Mouse (Mus musculus) retina, postnatal 7 days (tissue): ENCODE data around the gene Zfp606.

Source experiments
- DNase-seq: peaks from one replicate; pipeline ENCODE4 v3.0.0-alpha.2; 2012; ENCODE audit warnings: low read depth, low spot score

The Zfp606 gene

DNA sequence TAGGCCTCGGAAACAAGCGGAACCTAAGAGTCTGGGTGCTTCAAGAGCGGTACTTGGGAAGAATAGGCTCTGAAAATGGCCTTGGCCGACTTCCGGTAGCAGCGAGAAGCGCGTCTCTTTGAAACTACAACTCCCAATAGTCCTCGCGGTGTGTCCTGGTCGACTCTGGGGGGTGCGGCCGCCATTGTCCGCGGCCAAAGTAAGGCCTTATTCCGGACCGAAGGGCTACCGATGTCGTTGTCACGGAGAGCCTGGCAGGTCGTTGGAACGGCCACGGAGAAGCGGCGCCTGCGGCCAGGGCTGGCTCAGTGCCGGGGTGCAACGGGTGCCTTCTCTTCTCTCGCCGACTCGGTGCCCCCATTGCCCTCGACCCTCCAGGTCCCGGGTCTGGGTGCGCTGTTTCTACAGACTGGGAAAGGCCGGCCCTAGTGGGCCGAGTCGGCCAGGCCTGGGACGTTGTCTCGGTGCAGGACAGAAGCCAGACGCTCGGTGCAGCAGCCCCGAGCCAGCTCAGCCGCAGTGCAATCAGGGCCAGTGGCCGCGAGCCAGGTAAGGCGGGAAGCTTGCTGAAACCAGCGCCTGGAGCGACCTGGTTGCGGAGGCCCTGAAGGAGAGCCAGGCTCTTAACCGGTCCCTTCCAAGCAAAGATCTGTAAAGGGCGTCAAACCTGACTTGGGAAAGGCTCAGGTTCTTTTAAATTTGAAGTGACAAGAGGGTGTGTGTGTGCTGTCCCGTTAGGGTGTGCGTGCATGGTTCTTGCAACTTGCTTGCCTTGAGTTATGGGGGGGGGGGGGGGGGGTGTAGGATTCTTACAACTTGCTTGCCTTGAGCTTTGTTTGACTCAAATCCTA is at the start of gene Zfp606:
Zfp606 (plus strand) TSS at position 136 of the 851 bp plus-strand sequence.
- peak; percentile 88 for DNase-seq

DNA sequence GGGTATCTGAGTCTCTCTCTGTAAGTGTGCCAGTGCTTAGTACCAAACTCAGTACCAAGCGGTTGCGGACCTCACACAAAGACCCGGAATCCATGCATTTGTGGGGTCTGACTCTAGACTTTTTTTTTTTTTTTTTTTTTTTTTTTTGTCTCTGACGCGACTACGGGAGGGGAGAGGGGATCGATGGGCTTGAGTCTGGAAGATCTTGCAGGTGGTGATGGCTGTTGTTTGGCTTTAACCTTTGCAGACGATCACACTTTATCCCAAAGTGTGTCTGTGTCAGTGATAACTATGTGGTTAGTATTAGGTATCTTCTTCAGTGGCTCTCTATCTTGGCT is 885 bp downstream of the Zfp606 start:
- DNase-seq, result no peak

DNA sequence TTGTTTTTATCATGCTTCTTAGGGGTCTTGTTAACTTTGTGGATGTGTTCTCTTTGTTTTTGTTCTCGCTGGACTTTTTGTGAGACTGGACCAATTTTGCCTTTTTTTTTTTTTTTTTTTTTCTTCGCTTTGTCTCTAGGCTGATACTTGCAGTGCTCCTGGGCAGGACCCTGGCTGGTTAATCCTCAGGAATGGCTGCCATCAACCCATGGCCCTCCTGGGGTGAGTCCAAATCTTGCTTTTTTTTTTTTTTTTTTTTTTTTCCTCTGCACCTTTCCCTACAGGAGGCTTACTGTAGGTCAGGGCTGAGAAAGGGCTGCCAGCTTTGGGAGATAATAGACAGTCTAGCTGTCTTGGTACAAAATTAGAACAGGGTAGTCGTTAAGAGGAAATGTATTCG is 1.4 kb downstream of the Zfp606 start:
- DNase-seq, result no peak

DNA sequence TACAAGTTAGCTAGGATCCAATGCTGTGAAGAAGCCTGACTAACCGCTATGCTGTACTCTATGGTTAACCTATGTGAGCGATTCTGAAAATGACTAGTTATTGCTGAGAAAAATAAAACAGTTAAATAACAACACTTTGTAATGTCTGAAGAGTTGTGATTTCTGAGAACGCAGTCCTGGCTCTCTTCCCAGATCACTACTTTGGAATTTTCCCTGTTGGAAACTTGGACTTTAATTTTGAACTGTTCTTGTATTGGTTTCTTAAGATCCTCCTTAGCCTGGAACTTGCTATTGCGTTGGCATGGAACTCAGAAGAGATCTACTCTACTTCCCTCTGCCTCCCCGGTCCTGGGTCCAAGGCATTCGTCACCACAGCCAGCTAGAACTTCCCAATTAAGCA is 5.7 kb downstream of the Zfp606 start:
- DNase-seq, result no peak

DNA sequence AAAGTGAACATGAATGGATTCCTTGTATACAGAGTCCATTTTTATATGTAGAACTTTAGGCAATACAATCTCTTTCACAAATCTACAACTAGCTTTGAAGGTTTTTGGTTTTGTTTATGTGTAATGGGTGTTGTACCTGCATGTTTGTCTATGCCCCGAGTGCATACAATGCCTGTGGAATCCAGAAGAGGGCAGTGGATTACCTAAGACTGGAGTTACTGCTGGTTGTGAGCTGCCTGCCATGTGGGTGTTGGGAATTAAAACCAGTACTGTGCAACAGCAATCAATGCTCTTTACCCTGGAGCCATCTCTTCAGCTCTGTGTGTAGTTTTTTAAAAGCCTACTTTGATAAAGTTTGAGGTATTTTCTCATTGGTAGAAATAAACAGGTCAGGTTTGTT is 7.9 kb downstream of the Zfp606 start:
- DNase-seq, result no peak

DNA sequence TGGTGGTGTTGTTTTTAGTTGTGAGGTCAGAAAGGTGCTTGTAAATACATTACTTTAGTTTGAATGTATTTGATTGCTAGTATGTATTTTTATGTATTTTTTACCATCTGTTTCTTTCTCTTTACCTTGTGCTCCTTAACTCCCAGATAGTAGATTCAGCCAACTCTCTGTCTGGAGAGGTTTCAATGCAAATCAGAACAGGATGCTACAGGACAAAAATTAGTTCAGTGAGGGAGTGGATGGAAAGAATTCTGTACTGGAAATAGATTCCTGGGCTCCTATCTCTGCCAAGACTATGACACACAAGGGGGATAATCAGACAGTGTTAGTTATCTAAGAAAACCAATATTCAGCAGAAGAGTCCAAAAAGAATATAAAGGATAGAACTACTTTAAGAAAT is 8.6 kb downstream of the Zfp606 start:
- no peak for DNase-seq

DNA sequence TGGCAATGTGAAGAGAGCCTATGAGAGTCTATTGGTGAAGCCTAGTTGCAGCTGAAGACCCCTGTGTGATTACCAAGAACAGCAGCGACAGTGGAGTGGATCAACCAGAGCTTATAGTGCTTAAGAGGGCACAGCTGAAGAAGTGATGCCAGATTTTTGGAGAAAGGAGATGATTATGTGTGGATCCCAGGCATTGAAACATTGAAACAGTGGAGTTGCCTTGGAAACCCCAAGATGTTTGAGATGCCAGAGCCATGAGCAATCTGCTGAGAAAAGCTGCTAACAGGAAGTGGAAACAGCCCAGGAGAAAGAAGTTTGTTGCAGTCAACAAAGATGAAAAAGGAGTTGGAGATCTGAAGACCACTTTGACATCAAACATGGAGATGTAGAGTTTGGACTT is 32.8 kb downstream of the Zfp606 start:
- DNase-seq, result no peak

DNA sequence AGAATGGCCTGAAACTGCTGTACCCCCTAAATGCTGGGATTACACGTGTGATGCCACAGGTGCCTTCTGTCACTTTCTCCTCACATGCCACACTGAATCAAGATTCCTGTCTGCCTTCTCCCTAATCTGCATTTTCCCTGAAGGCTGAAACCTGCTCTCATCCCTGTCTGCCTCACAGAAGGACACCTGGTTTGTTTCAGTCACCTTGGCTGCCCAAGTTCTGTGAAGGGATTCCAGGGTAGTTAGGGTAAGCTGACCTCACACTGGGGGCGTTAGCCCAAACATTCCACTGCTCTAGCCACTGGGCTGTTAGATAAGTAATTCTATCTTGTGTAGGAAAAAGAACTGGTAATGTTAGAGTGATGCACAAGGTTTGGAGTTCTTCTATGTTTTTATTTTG is 34.1 kb downstream of the Zfp606 start, which contains the start of gene 2900092C05Rik:
2900092C05Rik (plus strand) TSS at position 301 of the 400 bp plus-strand sequence.
- DNase-seq, result no peak
